Mouse (Mus musculus) limb, embryonic 12.5 days (tissue): ENCODE measurements at regions not wholly inside any gene's neighbourhood (a gene's known extent, or its start where the extent isn't known, plus 50 kb on each side); places are given as distances from the start of the nearest gene placed in this dataset.

Source experiments
- ATAC-seq: fragments of 200-750 bp; cut with Nextera tagmentation; 2 replicates; pipeline ENCODE4 v1.8.0; 2017; ENCODE audit warnings: low read depth, moderate TSS enrichment; ENCODE audit not compliant: insufficient number of reproducible peaks, insufficient read depth, low FRiP score, low TSS enrichment
- H3K27ac ChIP-seq: fragments of 300-500 bp; sonication (generic); 2 replicates; pipeline ENCODE4 v1.5.1; 2016; ENCODE audit warnings: mild to moderate bottlenecking, moderate library complexity
- H3K27me3 ChIP-seq: fragments of 300-500 bp; sonication (generic); 2 replicates; pipeline ENCODE4 v1.6.1; 2016; ENCODE audit warnings: mild to moderate bottlenecking, moderate library complexity
- H3K36me3 ChIP-seq: fragments of 300-500 bp; sonication (generic); 2 replicates; pipeline ENCODE4 v1.6.1; 2016; ENCODE audit warnings: mild to moderate bottlenecking, moderate library complexity
- H3K4me1 ChIP-seq: fragments of 300-500 bp; sonication (generic); replicated peaks from 2 replicates; pipeline ENCODE4 v1.6.1; 2016
- H3K4me2 ChIP-seq: fragments of 300-500 bp; sonication (generic); 2 replicates; pipeline ENCODE4 v1.6.1; 2016; ENCODE audit warnings: mild to moderate bottlenecking, moderate library complexity
- H3K4me3 ChIP-seq: fragments of 300-500 bp; sonication (generic); replicated peaks from 2 replicates; pipeline ENCODE4 v1.5.1; 2016; ENCODE audit warnings: mild to moderate bottlenecking
- H3K9ac ChIP-seq: fragments of 300-500 bp; sonication (generic); replicated peaks from 2 replicates; pipeline ENCODE4 v1.6.1; 2016; ENCODE audit warnings: mild to moderate bottlenecking, moderate library complexity
- H3K9me3 ChIP-seq: fragments of 300-500 bp; sonication (generic); 2 replicates; pipeline ENCODE4 v1.6.1; 2016; ENCODE audit warnings: mild to moderate bottlenecking, moderate library complexity
- WGBS: fragments of 180-500 bp; shearing (Covaris S2); methylation state at CpG from one replicate; pipeline ENCODE4 v1.1.7; 2016; 5-methylcytosine and 5-hydroxymethylcytosine counted together

- H3K27me3 ChIP-seq = no peaks in the 10 kb centered on the region
- H3K9ac ChIP-seq = no peak overlapping the region
- no peaks in the 10 kb centered on the region for H3K4me1 ChIP-seq
- H3K4me3 ChIP-seq = no peak overlapping the region
- H3K9me3 ChIP-seq = no peaks in the 10 kb centered on the region
- no peaks in the 10 kb centered on the region for H3K36me3 ChIP-seq
- no peak overlapping the region for H3K4me2 ChIP-seq
- H3K27ac ChIP-seq = no peak overlapping the region
- ATAC-seq = no peak
- 82% methylated on average over 5 of the region's 5 CpGs for WGBS
Observed at GRCm38 (mm10) chrX:19168546-19168945, 312.6 kb downstream of the Tex13c3 start.

- ATAC-seq = no peak
- H3K36me3 ChIP-seq = no peaks in the 10 kb centered on the region
- no peaks in the 10 kb centered on the region for H3K9me3 ChIP-seq
- no peak overlapping the region for H3K27ac ChIP-seq
- 81% methylated on average over 1 of the region's 1 CpGs for WGBS
- no peaks in the 10 kb centered on the region for H3K27me3 ChIP-seq
- H3K4me3 ChIP-seq = no peak overlapping the region
- no peak overlapping the region for H3K9ac ChIP-seq
- no peak overlapping the region for H3K4me2 ChIP-seq
- no peaks in the 10 kb centered on the region for H3K4me1 ChIP-seq
Observed at GRCm38 (mm10) chrX:19168111-19168510, 313.0 kb downstream of the Tex13c3 start.

DNA sequence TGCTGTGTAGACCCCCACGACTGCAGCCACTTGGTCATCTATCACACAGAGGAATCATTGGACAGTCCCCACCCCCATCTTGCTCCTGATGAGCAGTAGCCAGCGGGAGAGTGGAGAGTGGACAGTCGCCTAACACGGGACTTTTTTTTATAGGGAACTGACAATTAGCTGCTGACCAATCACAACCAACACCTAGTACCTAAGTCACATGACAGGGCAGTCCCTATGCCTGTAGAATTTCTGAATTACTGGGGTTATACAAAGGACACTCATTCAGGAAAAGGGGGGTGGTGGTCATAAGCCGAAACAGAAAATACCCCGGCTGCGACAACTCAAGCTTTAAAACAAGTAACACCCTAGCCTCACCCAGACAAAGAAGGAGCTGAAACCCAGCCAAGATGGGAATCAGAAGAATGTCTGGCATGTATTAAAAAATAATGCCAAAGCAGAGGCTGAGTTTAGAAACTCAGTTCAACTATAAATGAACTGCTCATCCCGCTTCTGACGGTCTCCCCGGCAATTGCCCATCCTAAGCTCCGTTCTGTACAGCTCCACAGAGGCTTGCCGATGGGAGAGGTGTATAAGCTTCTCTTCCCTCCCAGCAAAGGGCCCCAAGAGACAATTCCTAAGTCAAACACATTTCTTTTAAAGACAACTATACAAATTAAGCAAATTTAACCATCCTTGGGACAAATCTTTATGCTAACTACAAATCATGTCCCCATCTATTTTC is 313.8 kb downstream of the Tex13c3 start:
- Histone ChIP-seq H3K27me3 (no peaks in the 10 kb centered on the region), H3K4me1 (no peaks in the 10 kb centered on the region), H3K36me3 (no peaks in the 10 kb centered on the region), H3K9me3 (no peaks in the 10 kb centered on the region), H3K9ac (no peak overlapping the region), H3K27ac (no peak overlapping the region), H3K4me3 (no peak overlapping the region), H3K4me2 (no peak overlapping the region)
- ATAC-seq = no peak
- 78% methylated on average over 12 of the region's 12 CpGs for WGBS

DNA sequence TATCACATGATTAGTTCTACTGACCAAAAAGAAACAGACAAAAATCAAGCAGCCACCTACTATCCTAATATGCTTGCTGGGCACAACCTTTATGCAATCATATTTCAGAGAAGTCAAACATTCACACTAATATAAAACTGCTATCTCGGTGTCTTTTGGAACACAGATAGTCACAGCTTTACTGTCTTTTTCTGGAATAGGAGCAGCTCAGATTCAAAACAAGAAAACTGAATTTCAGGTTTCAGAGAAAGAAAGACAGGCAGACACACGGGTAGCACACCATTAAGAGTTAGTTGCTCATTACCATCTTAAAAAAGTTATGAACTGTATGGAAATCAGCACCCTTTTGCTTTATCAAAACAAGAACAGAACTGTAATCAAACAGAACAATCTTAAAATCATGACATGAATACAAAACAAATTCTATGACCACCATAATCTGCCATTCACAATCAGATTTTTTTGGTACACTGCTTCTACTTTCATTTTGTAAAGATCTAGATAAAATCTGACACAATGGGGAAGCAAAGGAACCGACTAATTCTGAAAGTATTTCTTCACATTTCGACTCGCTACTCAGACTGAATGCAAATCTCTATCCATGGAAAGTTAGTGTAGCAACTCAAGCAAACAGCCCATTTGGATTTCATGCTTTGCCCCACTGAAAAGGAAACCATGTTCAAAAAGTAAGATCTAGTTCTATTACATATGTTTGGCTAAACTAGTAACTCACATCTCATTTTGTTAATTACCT is 315.1 kb downstream of the Tex13c3 start:
- no peaks in the 10 kb centered on the region for H3K36me3 ChIP-seq
- no peak overlapping the region for H3K27ac ChIP-seq
- no peak overlapping the region for H3K4me3 ChIP-seq
- no peaks in the 10 kb centered on the region for H3K4me1 ChIP-seq
- H3K27me3 ChIP-seq = no peaks in the 10 kb centered on the region
- no peak overlapping the region for H3K9ac ChIP-seq
- H3K9me3 ChIP-seq = no peaks in the 10 kb centered on the region
- no peak for ATAC-seq
- 80% methylated on average over 5 of the region's 5 CpGs for WGBS
- H3K4me2 ChIP-seq = no peak overlapping the region

- no peak overlapping the region for H3K4me2 ChIP-seq
- no peak overlapping the region for H3K4me3 ChIP-seq
- ATAC-seq = no peak
- 62% methylated on average over 5 of the region's 5 CpGs for WGBS
- no peaks in the 10 kb centered on the region for H3K9me3 ChIP-seq
- H3K9ac ChIP-seq = no peak overlapping the region
- H3K36me3 ChIP-seq = no peaks in the 10 kb centered on the region
- no peaks in the 10 kb centered on the region for H3K4me1 ChIP-seq
- no peak overlapping the region for H3K27ac ChIP-seq
- no peaks in the 10 kb centered on the region for H3K27me3 ChIP-seq
Observed at GRCm38 (mm10) chrX:19164151-19164550, 317.0 kb downstream of the Tex13c3 start.

GRCm38 (mm10) chrX:19162958-19163357 is 318.2 kb downstream of the Tex13c3 start:
- H3K4me3 ChIP-seq = no peak overlapping the region
- H3K4me1 ChIP-seq = no peaks in the 10 kb centered on the region
- no peaks in the 10 kb centered on the region for H3K27me3 ChIP-seq
- WGBS = 68% methylated on average over 1 of the region's 1 CpGs
- no peaks in the 10 kb centered on the region for H3K9me3 ChIP-seq
- H3K36me3 ChIP-seq = no peaks in the 10 kb centered on the region
- ATAC-seq = no peak
- H3K27ac ChIP-seq = no peak overlapping the region
- H3K9ac ChIP-seq = no peak overlapping the region
- H3K4me2 ChIP-seq = no peak overlapping the region

- Histone ChIP-seq H3K4me1 (no peaks in the 10 kb centered on the region), H3K4me3 (no peak overlapping the region), H3K27ac (no peak overlapping the region), H3K36me3 (no peaks in the 10 kb centered on the region), H3K9ac (no peak overlapping the region), H3K27me3 (no peaks in the 10 kb centered on the region), H3K9me3 (no peaks in the 10 kb centered on the region), H3K4me2 (no peak overlapping the region)
- no peak for ATAC-seq
Observed at GRCm38 (mm10) chrX:19162351-19162750, 318.8 kb downstream of the Tex13c3 start.

DNA sequence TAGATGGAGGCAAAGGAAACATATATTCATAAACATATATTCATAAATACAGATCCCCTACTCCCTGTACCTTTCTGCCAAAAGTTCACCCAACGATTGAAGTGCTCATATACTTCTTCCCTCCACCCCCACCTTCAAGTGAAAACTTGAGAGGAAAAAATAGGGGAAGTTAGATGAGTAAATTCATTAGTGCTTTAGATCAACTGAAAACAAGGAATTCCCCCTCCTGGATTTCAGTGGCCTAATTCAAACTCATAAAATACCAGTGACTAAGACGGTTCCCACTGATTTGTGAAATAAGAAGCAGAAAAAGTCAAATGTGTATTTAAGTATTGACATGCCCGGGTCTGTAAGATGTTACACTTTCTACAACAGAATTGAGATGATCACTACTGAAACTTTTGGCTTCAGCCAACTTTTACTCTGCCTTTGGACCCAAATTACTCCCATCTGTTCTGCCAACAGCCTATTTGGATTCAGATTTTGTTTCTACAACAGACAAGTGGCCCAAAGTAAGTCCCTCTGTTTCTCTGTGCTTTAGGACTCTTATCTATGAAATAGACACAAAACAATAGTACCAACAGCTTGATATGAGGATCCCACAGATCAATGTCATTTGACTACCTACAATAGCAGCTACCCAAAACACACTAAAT is 320.7 kb downstream of the Tex13c3 start:
- no peak overlapping the region for H3K4me3 ChIP-seq
- no peak overlapping the region for H3K9ac ChIP-seq
- H3K27ac ChIP-seq = no peak overlapping the region
- H3K9me3 ChIP-seq = no peaks in the 10 kb centered on the region
- H3K4me2 ChIP-seq = no peak overlapping the region
- no peaks in the 10 kb centered on the region for H3K36me3 ChIP-seq
- H3K27me3 ChIP-seq = no peaks in the 10 kb centered on the region
- ATAC-seq = no peak
- H3K4me1 ChIP-seq = no peaks in the 10 kb centered on the region
- WGBS = 63% methylated on average over 3 of the region's 3 CpGs

DNA sequence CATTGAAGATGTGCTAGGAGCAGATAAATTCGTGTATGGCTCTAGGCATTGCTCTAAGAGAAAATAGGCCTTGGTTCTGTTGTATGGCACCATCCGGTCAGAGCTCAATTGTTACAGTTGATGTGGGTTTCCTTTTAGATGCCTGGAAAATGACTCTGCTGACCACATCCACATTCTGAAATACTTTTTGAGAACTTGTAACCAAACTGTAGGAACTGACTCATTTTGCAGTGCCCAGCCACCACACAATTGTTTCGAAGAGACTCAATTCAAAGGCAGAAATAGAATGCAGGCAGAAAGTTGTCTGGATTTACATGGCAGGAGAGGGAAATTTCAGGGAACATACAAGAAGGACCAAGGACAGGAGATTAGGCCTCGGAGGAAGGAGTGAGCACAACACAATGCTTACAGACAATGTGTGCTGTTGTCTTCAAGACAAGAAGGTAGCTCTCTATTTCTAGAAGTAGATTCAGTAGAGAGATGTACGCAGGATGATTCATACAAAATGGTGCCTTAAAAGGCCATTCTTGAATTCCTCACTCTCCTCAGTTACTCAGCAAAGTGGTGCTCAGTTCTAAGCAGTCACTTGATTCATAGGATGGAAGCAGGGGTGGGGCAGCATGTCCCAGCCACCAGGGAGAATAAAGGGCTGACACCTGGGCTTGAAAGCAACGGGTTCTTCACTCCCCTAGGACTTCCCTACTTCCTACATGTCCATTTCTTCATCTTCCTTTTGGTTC is 323.5 kb downstream of the Tex13c3 start:
- Histone ChIP-seq H3K27ac (no peak overlapping the region), H3K27me3 (no peaks in the 10 kb centered on the region), H3K4me1 (no peaks in the 10 kb centered on the region), H3K9me3 (no peaks in the 10 kb centered on the region), H3K4me3 (no peak overlapping the region), H3K9ac (no peak overlapping the region), H3K36me3 (no peaks in the 10 kb centered on the region), H3K4me2 (no peak overlapping the region)
- no peak for ATAC-seq
- 81% methylated on average over 6 of the region's 6 CpGs for WGBS

- Histone ChIP-seq H3K4me3 (no peak overlapping the region), H3K9ac (no peak overlapping the region), H3K27me3 (no peaks in the 10 kb centered on the region), H3K36me3 (no peaks in the 10 kb centered on the region), H3K4me1 (no peaks in the 10 kb centered on the region), H3K4me2 (no peak overlapping the region), H3K9me3 (no peaks in the 10 kb centered on the region), H3K27ac (no peak overlapping the region)
- 91% methylated on average over 2 of the region's 2 CpGs for WGBS
- no peak for ATAC-seq
Observed at GRCm38 (mm10) chrX:19153619-19154018, 327.5 kb downstream of the Tex13c3 start.
